ENCODE assay signal across 12 mouse cellular contexts in the genomic region with DNA sequence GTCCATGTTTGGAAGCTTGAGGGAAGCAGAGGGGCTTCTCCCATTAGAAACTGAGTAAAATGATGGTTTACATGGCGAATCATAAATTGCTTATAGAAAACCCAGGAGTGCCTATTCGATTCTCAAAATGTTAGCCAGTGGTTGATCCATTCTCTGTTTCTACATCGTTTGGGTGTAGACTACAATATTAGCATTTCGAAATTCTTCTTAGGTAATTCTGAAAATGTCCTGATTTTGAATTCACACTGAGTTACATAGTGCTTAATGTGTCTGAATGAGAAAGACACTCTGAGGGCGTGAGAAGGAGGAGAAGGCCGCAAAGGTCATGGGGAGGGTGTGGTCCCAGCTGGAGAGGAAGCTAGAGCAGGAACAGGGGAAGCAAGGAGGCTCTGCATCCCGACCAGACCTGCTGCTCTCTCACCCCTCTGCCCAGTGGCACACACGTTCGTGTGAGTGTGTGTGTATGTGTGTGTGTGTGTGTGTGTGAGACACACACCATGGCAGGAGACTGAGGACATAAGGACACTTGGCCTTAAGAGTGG.
DNase-seq lines count a peak whose midpoint lies in the region; ATAC-seq and TF ChIP-seq lines count a peak whose summit lies in the region.
"Had no signal": no experiment of that assay in that cellular context is flagged by ENCODE, and none has a peak within 500 bp of the region (broad histone marks: within the 10 kb centered on the region; RNA-seq: fewer than 3 reads in every experiment).

No protein-coding gene starts in this region.

- H3K4me2 ChIP-seq in liver, postnatal 0 days (ENCODE audit: low read depth, low read length), result no peak overlapping the region
- H3K4me2 ChIP-seq in forebrain, embryonic 14.5 days (ENCODE audit: low read length), result no peak overlapping the region
- no peak overlapping the region for H3K4me2 ChIP-seq in hindbrain, postnatal 0 days (ENCODE audit: low read depth, low read length)
- H3K4me2 ChIP-seq: embryonic facial prominence, embryonic 15.5 days; heart, embryonic 15.5 days; lung, embryonic 14.5 days had no signal

- H3K27me3 ChIP-seq in liver, postnatal 0 days (ENCODE audit: insufficient read depth, low read length), result no peaks in the 10 kb centered on the region
- no peaks in the 10 kb centered on the region for H3K27me3 ChIP-seq in forebrain, embryonic 14.5 days (replicated peaks; ENCODE audit: control insufficient read depth, insufficient read depth, low read length)
- H3K27me3 ChIP-seq in hindbrain, postnatal 0 days (ENCODE audit: insufficient read depth, low read length), result no peaks in the 10 kb centered on the region
- H3K27me3 ChIP-seq: embryonic facial prominence, embryonic 15.5 days; heart, embryonic 15.5 days had no signal

- H3K27ac ChIP-seq in gastrocnemius, adult 2 months, result peak overlapping the region; percentile 51
- peak overlapping the region; percentile 77 for H3K27ac ChIP-seq in liver, postnatal 0 days (ENCODE audit: low read depth)
- H3K27ac ChIP-seq in forebrain, embryonic 14.5 days (ENCODE audit: low read depth, low read length), result no peak overlapping the region
- no peak overlapping the region for H3K27ac ChIP-seq in hindbrain, postnatal 0 days
- H3K27ac ChIP-seq: embryonic facial prominence, embryonic 15.5 days; heart, embryonic 15.5 days had no signal

- H3K4me1 ChIP-seq in liver, postnatal 0 days (ENCODE audit: insufficient read depth), result peaks cover 21% of the 10 kb centered on the region
- no peaks in the 10 kb centered on the region; the same call in 1 of the 2 replicates for H3K4me1 ChIP-seq in forebrain, embryonic 14.5 days (ENCODE audit: control insufficient read depth, insufficient read depth, low read length)
- no peaks in the 10 kb centered on the region for H3K4me1 ChIP-seq in hindbrain, postnatal 0 days (ENCODE audit: insufficient read depth, low read length)

- H3K9ac ChIP-seq in liver, postnatal 0 days (replicated peaks), result no peak overlapping the region
- H3K9ac ChIP-seq in forebrain, embryonic 14.5 days (ENCODE audit: low read length), result no peak overlapping the region
- H3K9ac ChIP-seq in hindbrain, postnatal 0 days (replicated peaks; ENCODE audit: low read length), result no peak overlapping the region
- H3K9ac ChIP-seq: embryonic facial prominence, embryonic 15.5 days; heart, embryonic 15.5 days; lung, embryonic 14.5 days had no signal

- 0 out of 2 replicates have a peak, but pooled peaks have one; percentile 11 for TF ChIP-seq EP300 in liver, postnatal 0 days (IDR thresholded peaks at IDR 0.05; ENCODE audit: low read depth)

- no peak overlapping the region for H3K4me3 ChIP-seq in gastrocnemius, adult 2 months
- H3K4me3 ChIP-seq in liver, postnatal 0 days (ENCODE audit: low read depth, low read length), result no peak overlapping the region
- no peak overlapping the region for H3K4me3 ChIP-seq in forebrain, embryonic 14.5 days (ENCODE audit: low read depth, low read length)
- H3K4me3 ChIP-seq in hindbrain, postnatal 0 days (ENCODE audit: low read length), result no peak overlapping the region
- H3K4me3 ChIP-seq: embryonic facial prominence, embryonic 15.5 days; heart, embryonic 15.5 days had no signal

- intact Hi-C loops in gastrocnemius, adult 2 months (cut with DNase I), result no loop called here
- intact Hi-C loops in gastrocnemius, postnatal 36 days (cut with DNase I), result loop anchor here (5.0 kb wide), 1 partner anchor 35 kb away; no protein-coding TSS in a partner anchor

- no peaks in the 10 kb centered on the region for H3K9me3 ChIP-seq in liver, postnatal 0 days (ENCODE audit: low read length)
- no peaks in the 10 kb centered on the region for H3K9me3 ChIP-seq in forebrain, embryonic 14.5 days (replicated peaks; ENCODE audit: control insufficient read depth, low read length)
- no peaks in the 10 kb centered on the region for H3K9me3 ChIP-seq in hindbrain, postnatal 0 days (ENCODE audit: low read length)
- H3K9me3 ChIP-seq: embryonic facial prominence, embryonic 15.5 days; heart, embryonic 15.5 days had no signal

- no peaks in the 10 kb centered on the region for H3K36me3 ChIP-seq in liver, postnatal 0 days (replicated peaks; ENCODE audit: insufficient read depth, low read length)
- H3K36me3 ChIP-seq in forebrain, embryonic 14.5 days (ENCODE audit: control insufficient read depth, insufficient read depth, low read length), result no peaks in the 10 kb centered on the region
- H3K36me3 ChIP-seq in hindbrain, postnatal 0 days (ENCODE audit: insufficient read depth, low read length), result no peaks in the 10 kb centered on the region
- H3K36me3 ChIP-seq: embryonic facial prominence, embryonic 15.5 days; heart, embryonic 15.5 days had no signal

- 48% methylated on average over 9 of the region's 9 CpGs for WGBS in liver, postnatal 0 days (ENCODE audit: insufficient replicate concordance)
- WGBS in forebrain, embryonic 14.5 days, result 80% methylated on average over 9 of the region's 9 CpGs
- WGBS in hindbrain, postnatal 0 days, result 76% methylated on average over 9 of the region's 9 CpGs

- TF ChIP-seq CTCF in gastrocnemius, adult 2 months (IDR thresholded peaks at IDR 0.05), result no peak
- TF ChIP-seq CTCF in liver, postnatal 0 days (IDR thresholded peaks at IDR 0.05; ENCODE audit: low read depth), result no peak
- TF ChIP-seq CTCF in hindbrain, postnatal 0 days (IDR thresholded peaks at IDR 0.05; ENCODE audit: low read depth), result no peak

- ATAC-seq in liver, postnatal 0 days, result peak; percentile 76
- ATAC-seq in forebrain, embryonic 14.5 days, result no peak
- no peak for ATAC-seq in hindbrain, postnatal 0 days

- peak; percentile 62 for DNase-seq in gastrocnemius, adult 2 months
- DNase-seq in gastrocnemius, postnatal 36 days, result no peak
- peak; percentile 29 for DNase-seq in liver, postnatal 0 days
- no peak for DNase-seq in liver
- peak; percentile 21 for DNase-seq in induced T-regulatory cell, adult 2 months (ENCODE audit: low read depth)
- peak; percentile 72 to 75 for DNase-seq in monocyte, adult 2 months (ENCODE audit: low read depth in 1 of 2, low spot score in 2 of 2)
- no peak for DNase-seq in forebrain, embryonic 14.5 days (ENCODE audit: low spot score)
- DNase-seq in hindbrain, postnatal 0 days (ENCODE audit: low spot score), result no peak
- DNase-seq: cerebellum, postnatal 25 days; lung, embryonic 14.5 days had no signal

Comparison
In these comparisons a context has a peak if more than half of its experiments do, and no peak if none do; other contexts are left out.
1. DNase-seq: peak in gastrocnemius, adult 2 months (single experiment), liver, postnatal 0 days (single experiment), induced T-regulatory cell, adult 2 months (single experiment) and monocyte, adult 2 months (2 of 2); none in gastrocnemius, postnatal 36 days (0 of 2), liver (single experiment), forebrain, embryonic 14.5 days (single experiment) and hindbrain, postnatal 0 days (single experiment).
2. H3K27ac ChIP-seq: peak in gastrocnemius, adult 2 months (single experiment) and liver, postnatal 0 days (single experiment); none in forebrain, embryonic 14.5 days (single experiment) and hindbrain, postnatal 0 days (single experiment).